Mouse (Mus musculus) lung, postnatal 0 days (tissue): ENCODE measurements at regions not wholly inside any gene's neighbourhood (a gene's known extent, or its start where the extent isn't known, plus 50 kb on each side); places are given as distances from the start of the nearest gene placed in this dataset.

Experiments
- CTCF ChIP-seq: IDR thresholded peaks from 2 replicates; pipeline ENCODE4 v1.5.1; 2016; ENCODE audit warnings: antibody characterized with exemption, mild to moderate bottlenecking
- EP300 ChIP-seq: IDR thresholded peaks from 2 replicates; pipeline ENCODE4 v1.6.1; 2016; ENCODE audit warnings: antibody characterized with exemption, mild to moderate bottlenecking, control low read depth

- TF ChIP-seq CTCF (no peak), EP300 (no peak)
These were observed 71.9 kb upstream of the Rpl10-ps3 start for GRCm38 (mm10) chr9:50416677-50417076.
